Mouse (Mus musculus): ENCODE measurements at regions not wholly inside any gene's neighbourhood (a gene's known extent, or its start where the extent isn't known, plus 50 kb on each side); places are given as distances from the start of the nearest gene placed in this dataset.
"Not testable (repeated sequence)": the region's sequence is repeated elsewhere in the genome, so short reads cannot be mapped to it uniquely, and the experiment has no call there.

- DNase-seq (ENCODE audit: low spot score in 2 of 2) = no peak
Measured at GRCm38 (mm10) chr2:48315306-48315705, 498.6 kb upstream of the Acvr2a start.

- DNase-seq (ENCODE audit: low spot score in 2 of 2) = no peak
Measured at GRCm38 (mm10) chr2:48316180-48316889, 497.6 kb upstream of the Acvr2a start.

GRCm38 (mm10) chr2:48317821-48318220 lies 496.1 kb upstream of the Acvr2a start:
- no peak for DNase-seq (ENCODE audit: low spot score in 2 of 2)

GRCm38 (mm10) chr2:48318384-48319030 lies 495.4 kb upstream of the Acvr2a start:
- DNase-seq (ENCODE audit: low spot score in 2 of 2) = no peak

GRCm38 (mm10) chr2:48321471-48321870 lies 492.4 kb upstream of the Acvr2a start:
- no peak for DNase-seq (ENCODE audit: low spot score in 2 of 2)

GRCm38 (mm10) chr2:48322278-48322677 lies 491.6 kb upstream of the Acvr2a start:
- DNase-seq (ENCODE audit: low spot score in 2 of 2) = no peak

GRCm38 (mm10) chr2:48328204-48328603 lies 485.7 kb upstream of the Acvr2a start:
- no peak for DNase-seq (ENCODE audit: low spot score in 2 of 2)

GRCm38 (mm10) chr2:48332783-48333182 lies 481.1 kb upstream of the Acvr2a start:
- DNase-seq (ENCODE audit: low spot score in 2 of 2) = no peak

- no peak for DNase-seq (ENCODE audit: low spot score in 2 of 2)
Measured at GRCm38 (mm10) chr2:48348021-48348420, 465.9 kb upstream of the Acvr2a start.

GRCm38 (mm10) chr2:48349794-48350193 lies 464.1 kb upstream of the Acvr2a start:
- no peak for DNase-seq (ENCODE audit: low spot score in 2 of 2)

GRCm38 (mm10) chr2:48350206-48350605 lies 463.7 kb upstream of the Acvr2a start:
- no peak for DNase-seq (ENCODE audit: low spot score in 2 of 2)

GRCm38 (mm10) chr2:48371572-48371971 lies 442.3 kb upstream of the Acvr2a start:
- DNase-seq (ENCODE audit: low spot score in 2 of 2) = not testable (repeated sequence)

- DNase-seq (ENCODE audit: low spot score in 2 of 2) = no peak
Measured at GRCm38 (mm10) chr2:48373086-48373485, 440.8 kb upstream of the Acvr2a start.

- DNase-seq (ENCODE audit: low spot score in 2 of 2) = no peak
Measured at GRCm38 (mm10) chr2:48374302-48374701, 439.6 kb upstream of the Acvr2a start.

GRCm38 (mm10) chr2:48378160-48378559 lies 435.7 kb upstream of the Acvr2a start:
- DNase-seq (ENCODE audit: low spot score in 2 of 2) = no peak

GRCm38 (mm10) chr2:48378749-48379148 lies 435.2 kb upstream of the Acvr2a start:
- DNase-seq (ENCODE audit: low spot score in 2 of 2) = no peak

GRCm38 (mm10) chr2:48380140-48380539 lies 433.8 kb upstream of the Acvr2a start:
- DNase-seq (ENCODE audit: low spot score in 2 of 2) = no peak

- DNase-seq (ENCODE audit: low spot score in 2 of 2) = no peak
Measured at GRCm38 (mm10) chr2:48380786-48381185, 433.1 kb upstream of the Acvr2a start.

GRCm38 (mm10) chr2:48381481-48382075 lies 432.3 kb upstream of the Acvr2a start:
- no peak for DNase-seq (ENCODE audit: low spot score in 2 of 2)

- no peak for DNase-seq (ENCODE audit: low spot score in 2 of 2)
Measured at GRCm38 (mm10) chr2:48398504-48398903, 415.4 kb upstream of the Acvr2a start.

- no peak for DNase-seq (ENCODE audit: low spot score in 2 of 2)
Measured at GRCm38 (mm10) chr2:48399191-48399590, 414.7 kb upstream of the Acvr2a start.

- DNase-seq (ENCODE audit: low spot score in 2 of 2) = no peak
Measured at GRCm38 (mm10) chr2:48402813-48403212, 411.1 kb upstream of the Acvr2a start.

GRCm38 (mm10) chr2:48404460-48404859 lies 409.4 kb upstream of the Acvr2a start:
- no peak for DNase-seq (ENCODE audit: low spot score in 2 of 2)
